Comparison of ENCODE assay signal across 16 mouse cellular contexts in genomic region chr17:27406956-27407355, GRCm38 (mm10).
A peak's percentile ranks its signal among the peaks of the same experiment; 100 is the strongest.
DNase-seq lines count a peak whose midpoint lies in the region; ATAC-seq and TF ChIP-seq lines count a peak whose summit lies in the region.
"Had no signal": no experiment of that assay in that cellular context is flagged by ENCODE, and none has a peak within 500 bp of the region (broad histone marks: within the 10 kb centered on the region; RNA-seq: fewer than 3 reads in every experiment).

No protein-coding gene starts in this region.

- H3K9ac ChIP-seq in forebrain, embryonic 13.5 days, result no peak overlapping the region
- H3K9ac ChIP-seq in forebrain, embryonic 12.5 days, result no peak overlapping the region
- H3K9ac ChIP-seq in forebrain, postnatal 0 days, result no peak overlapping the region
- no peak overlapping the region for H3K9ac ChIP-seq in intestine, embryonic 16.5 days (ENCODE audit: low read depth, low read length)
- H3K9ac ChIP-seq: intestine, embryonic 15.5 days; liver, embryonic 12.5 days had no signal

- 58% methylated on average over 4 of the region's 4 CpGs for WGBS in forebrain, embryonic 13.5 days
- WGBS in forebrain, embryonic 12.5 days, result 84% methylated on average over 4 of the region's 4 CpGs
- 28% methylated on average over 4 of the region's 4 CpGs for WGBS in forebrain, postnatal 0 days
- WGBS in intestine, embryonic 16.5 days, result 76% methylated on average over 4 of the region's 4 CpGs

- ATAC-seq in forebrain, embryonic 13.5 days, result peak; percentile 59
- ATAC-seq in forebrain, embryonic 12.5 days (ENCODE audit: low FRiP score), result no peak
- ATAC-seq in forebrain, postnatal 0 days, result peak; percentile 27; the same call in 1 of the 2 replicates
- ATAC-seq in intestine, embryonic 16.5 days, result no peak
- ATAC-seq: activated CD4-positive, CD25-positive, alpha-beta regulatory T cell, adult 4 months; intestine, embryonic 15.5 days; liver, embryonic 12.5 days had no signal

- DNase-seq in ovary, postnatal 14 days (ENCODE audit: low spot score), result peak; percentile 28
- no peak for DNase-seq in ovary, postnatal 36 days (ENCODE audit: low spot score)
- no peak for DNase-seq in forebrain, postnatal 0 days
- DNase-seq in c-Kit-positive CD71-positive TER-119-positive erythroid progenitor cells, embryonic 14.5 days (ENCODE audit: low spot score), result no peak
- no peak for DNase-seq in kidney, adult 9 months
- DNase-seq: heart, adult 11 months; kidney, postnatal 36 days; lung, postnatal 10 days; thymus, postnatal 36 days had no signal

- no peak overlapping the region for H3K4me2 ChIP-seq in forebrain, embryonic 13.5 days
- H3K4me2 ChIP-seq in forebrain, embryonic 12.5 days, result no peak overlapping the region
- no peak overlapping the region for H3K4me2 ChIP-seq in forebrain, postnatal 0 days (ENCODE audit: low read depth)
- H3K4me2 ChIP-seq in intestine, embryonic 16.5 days (ENCODE audit: low read depth, low read length), result no peak overlapping the region
- H3K4me2 ChIP-seq: intestine, embryonic 15.5 days; liver, embryonic 12.5 days had no signal

- H3K27me3 ChIP-seq in forebrain, embryonic 13.5 days, result peaks cover 10% of the 10 kb centered on the region; the same call in 1 of the 2 replicates
- H3K27me3 ChIP-seq in forebrain, embryonic 12.5 days, result peaks cover 9% of the 10 kb centered on the region; the same call in 1 of the 2 replicates
- H3K27me3 ChIP-seq in forebrain, postnatal 0 days (ENCODE audit: insufficient read depth, low read length), result no peaks in the 10 kb centered on the region
- no peaks in the 10 kb centered on the region for H3K27me3 ChIP-seq in intestine, embryonic 16.5 days (replicated peaks; ENCODE audit: control insufficient read depth, insufficient read depth, low read length)
- H3K27me3 ChIP-seq: intestine, embryonic 15.5 days; liver, embryonic 12.5 days had no signal

- H3K27ac ChIP-seq in forebrain, embryonic 13.5 days, result no peak overlapping the region
- no peak overlapping the region for H3K27ac ChIP-seq in forebrain, embryonic 12.5 days
- no peak overlapping the region for H3K27ac ChIP-seq in forebrain, postnatal 0 days (ENCODE audit: low read depth, low read length)
- no peak overlapping the region for H3K27ac ChIP-seq in intestine, embryonic 16.5 days (ENCODE audit: low read length)
- H3K27ac ChIP-seq: intestine, embryonic 15.5 days; left cerebral cortex, adult 2 months; liver, embryonic 12.5 days had no signal

- H3K36me3 ChIP-seq in forebrain, embryonic 13.5 days (ENCODE audit: poor library complexity, severe bottlenecking), result no peaks in the 10 kb centered on the region
- no peaks in the 10 kb centered on the region for H3K36me3 ChIP-seq in forebrain, embryonic 12.5 days (replicated peaks)
- no peaks in the 10 kb centered on the region for H3K36me3 ChIP-seq in forebrain, postnatal 0 days (ENCODE audit: insufficient read depth)
- no peaks in the 10 kb centered on the region for H3K36me3 ChIP-seq in intestine, embryonic 16.5 days (ENCODE audit: control insufficient read depth, insufficient read depth, low read length)
- H3K36me3 ChIP-seq: intestine, embryonic 15.5 days; liver, embryonic 12.5 days had no signal

- no peaks in the 10 kb centered on the region for H3K9me3 ChIP-seq in forebrain, embryonic 13.5 days (replicated peaks)
- 0 out of 2 replicates have a peak, but pooled peaks cover 3% of the 10 kb centered on the region for H3K9me3 ChIP-seq in forebrain, embryonic 12.5 days
- no peaks in the 10 kb centered on the region for H3K9me3 ChIP-seq in forebrain, postnatal 0 days (ENCODE audit: low read length)
- H3K9me3 ChIP-seq in intestine, embryonic 16.5 days (ENCODE audit: control insufficient read depth, low read length), result 0 out of 2 replicates have a peak, but pooled peaks cover 4% of the 10 kb centered on the region
- H3K9me3 ChIP-seq: intestine, embryonic 15.5 days; liver, embryonic 12.5 days had no signal

- H3K4me3 ChIP-seq in forebrain, embryonic 13.5 days, result no peak overlapping the region
- no peak overlapping the region for H3K4me3 ChIP-seq in forebrain, embryonic 12.5 days (replicated peaks)
- H3K4me3 ChIP-seq in forebrain, postnatal 0 days (ENCODE audit: low read depth, low read length), result no peak overlapping the region
- H3K4me3 ChIP-seq in intestine, embryonic 16.5 days (ENCODE audit: low read length), result no peak overlapping the region
- H3K4me3 ChIP-seq: intestine, embryonic 15.5 days; left cerebral cortex, adult 2 months; liver, embryonic 12.5 days had no signal

- peaks cover 17% of the 10 kb centered on the region for H3K4me1 ChIP-seq in forebrain, embryonic 13.5 days
- H3K4me1 ChIP-seq in forebrain, embryonic 12.5 days, result peaks cover under 1% of the 10 kb centered on the region; the same call in 1 of the 2 replicates
- no peaks in the 10 kb centered on the region for H3K4me1 ChIP-seq in forebrain, postnatal 0 days (ENCODE audit: insufficient read depth)
- H3K4me1 ChIP-seq in intestine, embryonic 16.5 days (ENCODE audit: control insufficient read depth, insufficient read depth, low read length), result no peaks in the 10 kb centered on the region
- H3K4me1 ChIP-seq: intestine, embryonic 15.5 days; liver, embryonic 12.5 days had no signal

- TF ChIP-seq CTCF in forebrain, postnatal 0 days (IDR thresholded peaks at IDR 0.05; ENCODE audit: low read depth), result no peak

Comparison
In these comparisons a context has a peak if more than half of its experiments do, and no peak if none do; other contexts are left out.
1. ATAC-seq: peak in forebrain, embryonic 13.5 days (single experiment) and forebrain, postnatal 0 days (single experiment); none in forebrain, embryonic 12.5 days (single experiment) and intestine, embryonic 16.5 days (single experiment).